Mouse (Mus musculus): ENCODE measurements around the gene Fam20b.

The Fam20b gene

DNA sequence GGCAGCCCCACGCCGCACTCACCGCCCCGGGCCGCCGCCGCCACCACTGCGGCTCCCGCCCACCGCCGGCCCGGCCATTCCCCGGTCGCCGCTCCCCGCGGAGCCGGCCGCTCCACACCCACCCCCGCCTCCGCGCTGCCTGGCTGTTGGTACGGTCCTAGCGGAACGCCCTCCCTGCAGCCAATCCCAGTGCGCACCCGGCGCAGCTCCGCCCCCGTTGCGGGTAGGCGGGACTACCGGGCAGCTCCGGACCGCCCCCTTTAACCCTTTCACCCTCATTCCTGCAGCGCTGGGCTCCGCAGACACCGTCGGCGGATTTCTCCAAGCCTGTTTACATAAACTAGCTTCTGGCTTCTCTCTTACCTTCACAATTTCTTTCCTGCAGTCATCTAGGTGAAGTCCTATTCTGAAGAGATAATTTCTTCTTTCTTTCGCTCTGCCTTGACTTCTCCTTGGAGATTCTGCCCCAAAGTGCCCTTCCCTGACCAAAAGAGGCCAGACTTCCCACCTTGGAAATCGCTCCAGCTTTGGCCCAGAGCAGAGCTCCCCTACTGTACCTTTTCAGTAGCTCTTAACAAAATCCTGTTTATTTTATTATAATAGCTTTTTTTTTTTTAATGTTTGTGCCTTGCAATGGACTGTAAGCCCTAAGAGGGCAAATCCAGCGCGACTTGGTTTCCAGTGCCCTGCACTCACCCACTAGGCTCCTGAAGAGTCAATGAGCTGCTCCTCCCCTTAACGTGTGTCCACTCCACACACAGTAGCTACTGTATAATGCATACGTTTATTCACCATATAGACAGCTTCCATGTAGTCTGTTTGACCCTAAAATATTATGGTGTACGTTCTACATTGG, at the start of gene Fam20b:
Gene Fam20b, minus strand, starts transcription at position 137 of the 856 bp plus-strand sequence.
- peak; percentile 98 for DNase-seq

DNA sequence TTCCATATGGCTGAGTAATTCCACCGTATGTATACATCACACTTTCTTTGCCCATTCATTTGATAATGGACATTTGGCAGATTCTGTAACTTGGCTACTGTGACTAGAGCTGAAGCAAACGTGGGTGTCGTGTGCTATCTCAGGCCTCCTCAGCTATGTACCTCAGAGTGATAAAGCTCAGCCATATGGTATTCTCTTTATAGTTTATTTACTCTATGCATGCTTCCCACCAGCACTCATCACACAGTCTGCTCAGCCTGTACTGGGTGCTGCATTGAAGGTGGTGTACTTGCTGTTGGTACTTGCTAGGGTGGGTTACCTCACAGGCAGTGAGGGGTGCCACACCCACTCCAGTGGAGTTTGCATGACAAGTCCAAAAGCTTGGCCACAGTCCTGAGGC, 46.4 kb upstream of the Fam20b start:
- no peak for DNase-seq

DNA sequence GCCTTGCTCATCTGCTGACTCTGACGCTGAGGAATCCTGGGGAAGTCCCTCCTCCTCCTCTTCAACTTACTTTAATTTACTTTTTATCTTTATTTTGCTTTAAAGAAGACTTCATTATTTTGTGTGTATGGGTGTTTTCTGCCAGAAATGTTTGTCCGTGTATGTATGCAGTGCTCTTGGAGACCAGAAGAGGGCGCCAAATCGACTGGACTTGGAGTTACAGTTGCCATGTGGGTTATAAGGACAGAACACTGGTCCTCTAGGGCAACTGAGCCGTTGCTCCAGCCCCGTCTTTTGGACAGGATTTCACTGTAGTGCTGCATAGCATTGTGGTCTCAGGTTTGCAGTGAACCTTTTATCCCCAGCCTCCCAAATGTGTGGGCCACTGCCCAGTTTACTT, 45.7 kb upstream of the Fam20b start:
- DNase-seq, result no peak

DNA sequence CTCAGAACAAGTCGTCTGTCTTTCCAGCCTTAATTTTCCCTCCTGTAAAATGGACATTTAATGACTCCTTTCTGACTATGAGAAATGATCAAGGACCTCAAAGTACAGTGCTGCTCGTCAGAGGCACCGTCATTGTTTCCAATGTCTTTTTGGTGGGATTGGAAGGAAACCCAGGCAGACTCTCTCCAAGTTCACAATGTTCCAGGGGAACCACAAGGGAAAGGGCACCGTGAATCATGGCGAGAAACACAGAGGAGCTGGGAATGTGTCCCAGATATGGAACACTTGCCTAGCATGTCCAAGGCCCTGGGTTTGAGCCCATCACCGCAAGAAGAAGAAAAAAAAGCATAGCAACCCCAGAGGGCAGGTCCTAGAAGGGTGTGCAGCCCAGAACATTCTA, 44.4 kb upstream of the Fam20b start:
- no peak for DNase-seq

DNA sequence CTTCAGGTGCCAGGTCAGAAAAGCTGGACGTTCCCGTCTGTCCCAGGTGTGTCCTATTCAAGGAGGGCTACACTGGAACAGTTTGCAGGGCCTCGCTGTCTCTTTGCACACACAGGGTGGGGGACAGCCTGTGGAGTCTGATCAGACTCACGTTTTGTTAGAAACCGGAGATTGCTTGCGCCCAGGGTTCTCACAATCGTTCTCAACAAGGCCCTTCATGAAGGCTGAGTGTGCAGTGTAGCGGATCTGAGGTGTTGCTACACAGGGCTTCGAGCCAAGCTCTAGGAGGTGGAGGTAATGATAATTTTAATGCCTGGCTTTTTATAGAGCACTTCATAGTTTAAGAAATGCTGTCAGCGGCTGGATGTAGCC, 42.5 kb upstream of the Fam20b start:
- DNase-seq, result no peak

- no peak for DNase-seq
Observed at GRCm38 (mm10) chr1:156760549-156761429, 41.9 kb upstream of the Fam20b start.

DNA sequence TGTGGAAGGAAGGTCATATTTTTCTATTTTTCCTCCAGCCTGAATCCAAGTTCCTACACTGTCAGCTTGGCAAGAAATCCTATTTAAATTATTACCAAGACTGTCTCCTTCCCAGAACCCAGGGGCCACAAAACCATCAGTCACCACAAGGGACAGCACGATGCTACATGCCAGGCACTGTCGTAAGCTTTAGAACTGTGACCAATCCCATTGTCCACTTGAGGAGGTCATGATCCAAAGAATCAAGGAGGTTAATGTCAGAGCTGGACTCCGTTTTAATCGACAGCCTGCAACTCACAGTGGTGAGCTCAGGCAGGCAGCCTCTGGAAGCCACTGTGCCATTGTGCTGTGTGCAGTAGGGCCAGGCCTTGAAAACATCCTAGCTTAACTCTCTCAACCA, 39.4 kb upstream of the Fam20b start:
- no peak for DNase-seq

DNA sequence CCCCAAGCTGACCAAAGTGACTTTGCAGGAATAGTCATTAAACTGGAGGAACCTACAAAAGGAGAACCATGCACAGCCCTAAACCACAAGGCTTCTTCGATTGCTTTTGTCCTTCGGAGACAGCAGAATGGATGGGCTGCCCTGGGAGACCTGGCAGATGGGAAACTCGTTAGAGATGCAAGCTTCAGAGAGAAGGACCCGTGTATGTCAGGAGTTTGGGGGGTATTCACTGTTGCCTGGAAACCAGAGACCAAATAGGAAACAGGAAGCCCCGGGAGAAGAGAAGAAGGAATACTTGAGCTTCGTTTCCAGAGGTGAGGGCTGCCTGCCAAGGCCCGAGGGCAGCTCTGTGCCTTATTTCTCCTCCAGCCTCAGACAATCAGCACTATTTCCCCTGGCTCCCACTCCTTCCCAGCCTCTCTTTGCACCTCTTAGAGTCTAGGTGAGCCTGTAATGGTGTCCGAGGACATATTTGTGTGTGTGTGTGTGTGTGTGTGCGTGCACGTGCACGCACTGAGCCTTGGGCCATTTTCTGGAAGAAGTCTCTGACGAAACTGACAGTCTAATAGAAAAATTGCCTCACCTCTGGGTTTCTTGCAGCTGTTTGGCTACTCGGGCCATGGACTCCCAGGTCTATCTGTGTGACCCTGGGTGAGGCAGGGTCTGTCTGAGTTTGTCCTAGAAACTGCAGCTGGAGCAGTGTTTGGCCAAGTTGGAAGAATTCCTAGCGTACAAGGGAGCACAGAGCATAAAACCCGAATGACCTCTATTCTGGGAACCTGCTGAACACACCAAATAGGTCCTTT, 35.9 kb upstream of the Fam20b start:
- no peak for DNase-seq

DNA sequence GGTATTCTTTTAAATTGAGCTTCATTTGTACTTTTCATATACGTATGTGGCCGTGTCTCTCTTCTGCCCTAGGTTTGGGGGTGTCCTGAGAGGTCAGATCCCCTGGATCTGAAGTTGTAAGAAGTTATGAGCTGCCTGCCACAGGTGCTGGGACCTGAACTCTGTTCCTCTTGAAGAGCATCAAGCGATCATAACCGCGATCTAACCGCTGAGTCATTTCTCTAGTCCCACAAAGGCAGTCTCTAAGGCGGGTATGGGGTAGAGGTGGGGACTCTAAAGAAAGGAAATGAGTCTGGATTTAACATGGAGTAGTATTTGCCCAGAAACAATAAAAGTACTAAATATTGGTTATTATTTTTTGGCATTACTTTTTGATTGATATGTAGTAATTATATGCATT, 34.1 kb upstream of the Fam20b start:
- no peak for DNase-seq

- peak; percentile 87 for DNase-seq
Observed at GRCm38 (mm10) chr1:156752020-156752724, 33.3 kb upstream of the Fam20b start.

- peak; percentile 38 for DNase-seq
Observed at GRCm38 (mm10) chr1:156750261-156750660, 31.4 kb upstream of the Fam20b start.

GRCm38 (mm10) chr1:156749136-156749535, 30.2 kb upstream of the Fam20b start:
- no peak for DNase-seq

- DNase-seq, result peak; percentile 37
Observed at GRCm38 (mm10) chr1:156748435-156749005, 29.6 kb upstream of the Fam20b start.

DNA sequence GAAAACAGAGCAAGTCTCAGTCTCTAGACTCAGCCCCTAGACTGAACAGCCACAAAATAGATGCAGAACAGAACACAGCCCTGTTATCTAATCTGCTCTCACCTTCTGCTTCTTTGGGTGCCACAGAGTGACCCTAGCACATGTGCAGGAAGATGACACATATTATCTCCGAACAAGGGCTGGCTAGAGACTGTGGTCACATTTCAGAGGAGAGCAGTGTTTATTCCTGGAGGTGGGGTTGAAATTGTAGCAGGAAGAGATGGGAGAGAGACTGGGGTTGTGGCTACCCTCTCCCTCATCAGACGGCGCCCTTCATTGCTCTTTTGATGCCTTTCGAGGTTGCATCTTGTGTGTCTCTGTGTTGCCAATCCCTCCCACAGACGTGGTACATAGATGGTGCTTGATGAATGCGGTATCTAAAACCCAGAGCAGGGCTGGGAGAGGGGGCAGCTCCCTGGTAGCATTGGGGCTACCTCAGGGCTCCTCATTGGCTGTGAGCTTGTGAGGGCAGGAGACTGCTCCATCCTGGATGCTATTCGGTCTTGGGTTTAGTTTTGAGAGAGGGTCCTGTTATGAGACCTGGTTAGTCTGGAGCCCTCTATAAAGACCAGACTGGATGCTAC, 26.4 kb upstream of the Fam20b start:
- DNase-seq, result peak; percentile 73

- DNase-seq, result peak; percentile 70
Observed at GRCm38 (mm10) chr1:156741482-156742411, 22.9 kb upstream of the Fam20b start.

- DNase-seq, result no peak
Observed at GRCm38 (mm10) chr1:156735788-156736187, 16.9 kb upstream of the Fam20b start.

GRCm38 (mm10) chr1:156734019-156734418, 15.1 kb upstream of the Fam20b start:
- no peak for DNase-seq

DNA sequence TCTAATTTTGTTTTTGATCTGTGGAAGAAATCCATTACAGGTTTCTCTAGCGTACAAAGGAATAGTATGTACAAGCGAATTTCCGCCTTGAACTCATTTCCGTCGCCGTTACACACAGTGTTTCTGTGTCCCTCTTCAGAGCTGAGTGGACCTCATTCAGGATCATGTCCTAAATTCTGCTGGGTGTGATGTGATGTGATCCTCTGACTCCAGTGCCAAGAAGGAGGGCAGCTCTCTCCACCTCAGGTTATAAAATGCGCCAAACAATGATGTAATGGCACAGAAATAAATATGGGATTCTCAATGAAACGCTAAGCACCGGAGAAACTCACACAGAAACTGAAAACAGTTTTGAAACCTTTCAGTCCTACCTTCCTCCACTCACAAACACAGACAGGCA, 14.7 kb upstream of the Fam20b start:
- DNase-seq, result no peak

- DNase-seq, result no peak
Observed at GRCm38 (mm10) chr1:156732996-156733395, 14.1 kb upstream of the Fam20b start.

DNA sequence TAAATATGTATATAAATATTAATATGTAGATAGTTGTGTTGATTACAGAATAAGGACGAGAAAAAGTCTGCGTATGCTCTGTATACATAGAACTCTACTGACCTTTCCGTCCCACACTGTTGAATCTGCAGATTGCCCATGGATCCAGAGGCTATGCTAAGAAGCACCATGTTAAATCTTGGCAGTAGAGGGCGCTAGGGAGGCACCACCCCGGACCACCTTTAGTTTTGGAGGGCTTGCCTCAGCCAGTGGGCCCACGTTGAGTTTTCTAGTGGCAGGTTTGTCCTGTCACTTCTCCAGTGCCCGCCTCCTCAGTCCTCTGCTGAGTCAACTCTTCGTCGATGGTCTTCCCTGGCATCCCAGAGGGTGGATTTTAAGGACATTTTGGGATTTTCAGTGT, 11.9 kb upstream of the Fam20b start:
- DNase-seq, result no peak
